ENCODE assay signal across 14 mouse cellular contexts in the genomic region with DNA sequence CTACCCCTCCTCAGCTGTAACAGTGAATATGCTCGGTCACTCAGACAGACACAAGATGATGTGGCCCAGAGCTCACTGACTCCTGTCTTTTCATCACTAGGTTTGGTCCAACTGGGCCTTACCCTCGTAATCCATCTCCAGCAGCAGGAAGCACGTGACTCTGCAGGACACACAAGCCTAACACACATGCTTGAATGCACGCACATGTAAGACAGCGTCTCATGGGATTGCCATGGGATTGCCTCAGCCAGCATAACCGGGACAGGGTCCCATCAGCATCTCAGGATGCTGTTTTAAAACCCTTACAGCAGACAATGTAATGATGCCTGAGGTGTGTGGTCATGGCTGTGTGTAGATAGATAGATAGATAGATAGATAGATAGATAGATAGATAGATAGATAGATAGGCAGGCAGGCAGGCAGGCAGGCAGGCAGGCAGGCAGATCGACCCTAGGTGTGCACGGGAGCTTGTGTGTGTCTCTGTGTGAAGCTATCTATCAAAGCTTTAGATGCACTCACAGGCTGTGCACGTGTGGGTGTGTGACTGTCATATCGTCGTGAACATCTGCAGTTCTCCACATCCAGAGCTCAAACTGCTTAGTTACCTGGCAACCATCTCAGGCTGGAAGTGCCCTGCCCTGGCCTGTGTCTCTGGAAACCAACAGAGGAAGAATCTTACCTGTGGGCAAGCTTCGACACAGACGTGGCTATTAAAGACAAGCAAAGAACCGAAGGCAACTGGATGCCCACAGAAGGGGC. TPM values are rescaled to one million over a fixed set of nuclear protein-coding genes. Genes with fewer than 3 reads are reported as not detected.
A peak's percentile ranks its signal among the peaks of the same experiment; 100 is the strongest.
DNase-seq lines count a peak whose midpoint lies in the region; ATAC-seq lines count a peak whose summit lies in the region.
"Had no signal": no experiment of that assay in that cellular context is flagged by ENCODE, and none has a peak within 500 bp of the region (broad histone marks: within the 10 kb centered on the region; RNA-seq: fewer than 3 reads in every experiment).

No protein-coding gene starts in this region.

- H3K4me1 ChIP-seq in hindbrain, embryonic 12.5 days, result peaks cover 70% of the 10 kb centered on the region
- peaks cover 50% of the 10 kb centered on the region for H3K4me1 ChIP-seq in hindbrain, embryonic 16.5 days (ENCODE audit: control insufficient read depth, insufficient read depth, low read depth, low read length)
- H3K4me1 ChIP-seq in neural tube, embryonic 13.5 days (replicated peaks), result peaks cover 78% of the 10 kb centered on the region
- peaks cover 64% of the 10 kb centered on the region for H3K4me1 ChIP-seq in neural tube, embryonic 15.5 days
- peaks cover 37% of the 10 kb centered on the region for H3K4me1 ChIP-seq in forebrain, embryonic 16.5 days (replicated peaks; ENCODE audit: control insufficient read depth, insufficient read depth, low read length)

- no peaks in the 10 kb centered on the region for H3K27me3 ChIP-seq in hindbrain, embryonic 12.5 days
- no peaks in the 10 kb centered on the region for H3K27me3 ChIP-seq in hindbrain, embryonic 16.5 days (replicated peaks; ENCODE audit: control insufficient read depth, insufficient read depth, low read length)
- H3K27me3 ChIP-seq in neural tube, embryonic 13.5 days, result no peaks in the 10 kb centered on the region
- H3K27me3 ChIP-seq in neural tube, embryonic 15.5 days (replicated peaks), result no peaks in the 10 kb centered on the region
- no peaks in the 10 kb centered on the region for H3K27me3 ChIP-seq in forebrain, embryonic 16.5 days (replicated peaks; ENCODE audit: control insufficient read depth, insufficient read depth, low read length)
- H3K27me3 ChIP-seq: heart, embryonic 12.5 days; kidney, embryonic 15.5 days had no signal

- H3K9ac ChIP-seq in hindbrain, embryonic 12.5 days, result 0 out of 2 replicates have a peak overlapping the region, but pooled peaks have one; percentile 8
- no peak overlapping the region for H3K9ac ChIP-seq in hindbrain, embryonic 16.5 days (ENCODE audit: low read depth, low read length)
- no peak overlapping the region for H3K9ac ChIP-seq in neural tube, embryonic 13.5 days
- no peak overlapping the region for H3K9ac ChIP-seq in neural tube, embryonic 15.5 days (replicated peaks)
- H3K9ac ChIP-seq in forebrain, embryonic 16.5 days (replicated peaks; ENCODE audit: low read depth, low read length), result no peak overlapping the region
- H3K9ac ChIP-seq: heart, embryonic 12.5 days; kidney, embryonic 15.5 days had no signal

- H3K4me3 ChIP-seq in hindbrain, embryonic 12.5 days, result no peak overlapping the region
- no peak overlapping the region for H3K4me3 ChIP-seq in hindbrain, embryonic 16.5 days (ENCODE audit: low read length)
- no peak overlapping the region for H3K4me3 ChIP-seq in neural tube, embryonic 13.5 days
- H3K4me3 ChIP-seq in neural tube, embryonic 15.5 days (replicated peaks), result no peak overlapping the region
- H3K4me3 ChIP-seq in forebrain, embryonic 16.5 days (replicated peaks; ENCODE audit: low read length), result no peak overlapping the region
- H3K4me3 ChIP-seq: heart, embryonic 12.5 days; kidney, embryonic 15.5 days had no signal

- H3K4me2 ChIP-seq in hindbrain, embryonic 12.5 days (replicated peaks), result no peak overlapping the region
- H3K4me2 ChIP-seq in hindbrain, embryonic 16.5 days (ENCODE audit: low read length), result no peak overlapping the region
- no peak overlapping the region for H3K4me2 ChIP-seq in neural tube, embryonic 13.5 days
- H3K4me2 ChIP-seq in neural tube, embryonic 15.5 days, result no peak overlapping the region
- no peak overlapping the region for H3K4me2 ChIP-seq in forebrain, embryonic 16.5 days (ENCODE audit: low read length)
- H3K4me2 ChIP-seq: heart, embryonic 12.5 days; kidney, embryonic 15.5 days had no signal

- DNase-seq in retina, postnatal 1 day, result peak; percentile 39
- DNase-seq in layer of hippocampus, postnatal 36 days, result no peak
- DNase-seq in lung, postnatal 36 days, result no peak
- DNase-seq: cerebellum, adult 9-10 months; lung, postnatal 10 days had no signal

- H3K36me3 ChIP-seq in hindbrain, embryonic 12.5 days, result no peaks in the 10 kb centered on the region
- H3K36me3 ChIP-seq in hindbrain, embryonic 16.5 days (ENCODE audit: control insufficient read depth, insufficient read depth, low read length), result no peaks in the 10 kb centered on the region
- no peaks in the 10 kb centered on the region for H3K36me3 ChIP-seq in neural tube, embryonic 13.5 days
- no peaks in the 10 kb centered on the region for H3K36me3 ChIP-seq in neural tube, embryonic 15.5 days
- no peaks in the 10 kb centered on the region for H3K36me3 ChIP-seq in forebrain, embryonic 16.5 days (ENCODE audit: control insufficient read depth, insufficient read depth)
- H3K36me3 ChIP-seq: kidney, embryonic 15.5 days had no signal

- no peaks in the 10 kb centered on the region for H3K9me3 ChIP-seq in hindbrain, embryonic 12.5 days (replicated peaks)
- no peaks in the 10 kb centered on the region for H3K9me3 ChIP-seq in hindbrain, embryonic 16.5 days (ENCODE audit: control insufficient read depth, low read length)
- no peaks in the 10 kb centered on the region for H3K9me3 ChIP-seq in neural tube, embryonic 13.5 days
- no peaks in the 10 kb centered on the region for H3K9me3 ChIP-seq in neural tube, embryonic 15.5 days (replicated peaks)
- no peaks in the 10 kb centered on the region for H3K9me3 ChIP-seq in forebrain, embryonic 16.5 days (ENCODE audit: control insufficient read depth, low read length)
- H3K9me3 ChIP-seq: heart, embryonic 12.5 days; kidney, embryonic 15.5 days had no signal

- H3K27ac ChIP-seq in hindbrain, embryonic 12.5 days, result peak overlapping the region; percentile 19; the same call in 1 of the 2 replicates
- H3K27ac ChIP-seq in hindbrain, embryonic 16.5 days (ENCODE audit: low read depth, low read length), result no peak overlapping the region
- H3K27ac ChIP-seq in neural tube, embryonic 13.5 days (replicated peaks), result peak overlapping the region; percentile 18; the same call in 1 of the 2 replicates
- no peak overlapping the region for H3K27ac ChIP-seq in neural tube, embryonic 15.5 days (replicated peaks)
- H3K27ac ChIP-seq in forebrain, embryonic 16.5 days (ENCODE audit: low read length), result no peak overlapping the region
- H3K27ac ChIP-seq: kidney, embryonic 15.5 days had no signal

- no peak for ATAC-seq in hindbrain, embryonic 12.5 days (ENCODE audit: low FRiP score)
- ATAC-seq in hindbrain, embryonic 16.5 days, result no peak
- no peak for ATAC-seq in neural tube, embryonic 13.5 days (ENCODE audit: low read depth)
- ATAC-seq in neural tube, embryonic 15.5 days (ENCODE audit: low FRiP score), result no peak
- peak; percentile 37 for ATAC-seq in forebrain, embryonic 16.5 days
- ATAC-seq: intestine, embryonic 16.5 days had no signal

- WGBS in hindbrain, embryonic 12.5 days, result 81% methylated on average over 14 of the region's 14 CpGs
- whole genome bisulfite sequencing in hindbrain, embryonic 16.5 days, result 61% methylated on average over 14 of the region's 14 CpGs
- WGBS in neural tube, embryonic 13.5 days, result 70% methylated on average over 14 of the region's 14 CpGs
- 62% methylated on average over 14 of the region's 14 CpGs for WGBS in neural tube, embryonic 15.5 days
- WGBS in forebrain, embryonic 16.5 days, result 80% methylated on average over 14 of the region's 14 CpGs

RNA-seq across cellular contexts. Expression of gene Tbc1d16, which starts 47.3 kb away (rescaled TPM):
- 34.7 and 36.7 TPM in 2 replicates for polyA plus RNA-seq in hindbrain, embryonic 12.5 days (2016; fragmentation: Nextera tagmentation; extraction: Ambion mirVana)
- polyA plus RNA-seq in hindbrain, embryonic 16.5 days (2015; fragmentation: Nextera tagmentation; extraction: Ambion mirVana), result 47.9 and 54.9 TPM in 2 replicates
- polyA plus RNA-seq in neural tube, embryonic 13.5 days (2015; fragmentation: Nextera tagmentation; extraction: Ambion mirVana), result 49.0 and 50.8 TPM in 2 replicates
- polyA plus RNA-seq in neural tube, embryonic 15.5 days (2015; fragmentation: Nextera tagmentation; extraction: Ambion mirVana), result 43.9 and 47.4 TPM in 2 replicates
- polyA plus RNA-seq in forebrain, embryonic 16.5 days (2015; fragmentation: Nextera tagmentation; extraction: Ambion mirVana), result 52.3 and 54.6 TPM in 2 replicates
- 10 to 100 TPM; 47.9 to 50.9 TPM for total RNA-seq in layer of hippocampus, postnatal 36 days (2021)

RNA-seq across cellular contexts. Expression of gene Ccdc40, which starts 47.4 kb away (rescaled TPM):
- 19.1 and 20.5 TPM in 2 replicates for polyA plus RNA-seq in hindbrain, embryonic 12.5 days (2016; fragmentation: Nextera tagmentation; extraction: Ambion mirVana)
- 16.5 and 17.2 TPM in 2 replicates for polyA plus RNA-seq in hindbrain, embryonic 16.5 days (2015; fragmentation: Nextera tagmentation; extraction: Ambion mirVana)
- 15.7 and 15.8 TPM in 2 replicates for polyA plus RNA-seq in neural tube, embryonic 13.5 days (2015; fragmentation: Nextera tagmentation; extraction: Ambion mirVana)
- 12.6 and 13.2 TPM in 2 replicates for polyA plus RNA-seq in neural tube, embryonic 15.5 days (2015; fragmentation: Nextera tagmentation; extraction: Ambion mirVana)
- 11.5 and 14.1 TPM in 2 replicates for polyA plus RNA-seq in forebrain, embryonic 16.5 days (2015; fragmentation: Nextera tagmentation; extraction: Ambion mirVana)
- 1 to 10 TPM; 1.6 to 2.3 TPM for total RNA-seq in layer of hippocampus, postnatal 36 days (2021)
- total RNA-seq: heart, postnatal 25 days had no signal

Comparison
In these comparisons a context has a peak if more than half of its experiments do, and no peak if none do; other contexts are left out.
1. H3K27ac ChIP-seq: peak in hindbrain, embryonic 12.5 days (single experiment) and neural tube, embryonic 13.5 days (single experiment); none in hindbrain, embryonic 16.5 days (single experiment), neural tube, embryonic 15.5 days (single experiment) and forebrain, embryonic 16.5 days (single experiment).